Mouse (Mus musculus): Measurements from ENCODE around the gene Zc2hc1c. TPM values are rescaled to one million over a fixed set of nuclear protein-coding genes. Genes with fewer than 3 reads are reported as not detected.
"Not testable (repeated sequence)": the region's sequence is repeated elsewhere in the genome, so short reads cannot be mapped to it uniquely, and the experiment has no call there.

Gene Zc2hc1c
- total RNA-seq (2022) = 1 to 10 TPM; 1.6 to 2.2 (median 1.9) TPM

DNA sequence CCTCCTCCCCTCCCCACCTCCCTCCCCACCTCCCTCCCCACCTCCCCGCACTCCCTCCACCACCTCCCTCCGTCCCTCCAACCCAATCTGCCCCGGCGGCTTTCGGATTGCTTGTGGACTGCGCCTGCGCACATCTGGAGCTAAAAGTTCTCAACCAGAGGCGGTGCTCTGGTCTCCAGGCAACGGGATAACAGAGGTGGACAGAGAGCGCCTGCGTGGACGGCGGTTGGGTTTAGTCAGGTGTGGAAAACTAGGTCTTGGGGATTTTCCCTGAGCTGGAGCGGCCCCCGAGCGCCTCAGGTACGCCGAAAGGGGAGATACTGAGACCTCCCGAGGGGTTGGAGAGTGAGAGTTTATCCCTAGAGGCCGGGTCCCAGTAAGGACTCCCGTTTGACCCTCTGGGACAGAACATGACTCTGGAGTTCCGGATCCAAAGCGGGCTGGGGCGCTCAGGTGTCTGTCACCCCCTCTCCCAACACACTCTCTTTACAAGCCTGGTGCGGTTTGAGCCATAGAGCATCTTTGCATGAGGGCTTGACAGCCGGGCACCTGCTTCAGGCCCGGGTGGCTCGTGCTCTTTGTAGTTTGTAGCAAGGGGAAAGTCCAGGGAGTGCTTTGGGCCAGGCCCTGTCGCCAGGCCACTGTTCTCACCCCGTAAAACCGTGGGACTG lies at the start of gene Zc2hc1c:
Gene Zc2hc1c, plus strand, starts transcription at position 106 of the 671 bp plus-strand sequence.
- DNase-seq (ENCODE audit: low spot score in 2 of 2) = peak; percentile 72 to 76

DNA sequence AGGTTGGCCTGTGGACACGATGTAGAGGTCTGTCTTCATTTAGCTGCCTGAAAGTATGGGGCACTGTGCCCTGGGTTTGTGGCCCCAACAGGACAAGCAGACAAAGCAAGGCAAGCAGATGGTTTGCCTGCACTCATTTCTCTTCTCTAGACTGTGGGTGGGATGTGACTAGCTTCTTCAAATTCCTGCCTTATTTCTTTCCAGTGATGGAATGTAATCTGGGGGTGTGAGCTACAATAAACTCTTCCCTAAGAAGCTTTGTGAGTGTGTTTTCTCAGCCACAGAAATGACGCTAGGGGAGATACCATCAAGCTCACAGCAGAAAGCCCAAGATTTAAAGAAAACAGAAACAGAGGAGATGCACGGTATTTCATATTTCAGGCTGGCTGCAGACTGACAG lies 36.3 kb upstream of the Zc2hc1c start:
- DNase-seq (ENCODE audit: low spot score in 2 of 2) = no peak

DNA sequence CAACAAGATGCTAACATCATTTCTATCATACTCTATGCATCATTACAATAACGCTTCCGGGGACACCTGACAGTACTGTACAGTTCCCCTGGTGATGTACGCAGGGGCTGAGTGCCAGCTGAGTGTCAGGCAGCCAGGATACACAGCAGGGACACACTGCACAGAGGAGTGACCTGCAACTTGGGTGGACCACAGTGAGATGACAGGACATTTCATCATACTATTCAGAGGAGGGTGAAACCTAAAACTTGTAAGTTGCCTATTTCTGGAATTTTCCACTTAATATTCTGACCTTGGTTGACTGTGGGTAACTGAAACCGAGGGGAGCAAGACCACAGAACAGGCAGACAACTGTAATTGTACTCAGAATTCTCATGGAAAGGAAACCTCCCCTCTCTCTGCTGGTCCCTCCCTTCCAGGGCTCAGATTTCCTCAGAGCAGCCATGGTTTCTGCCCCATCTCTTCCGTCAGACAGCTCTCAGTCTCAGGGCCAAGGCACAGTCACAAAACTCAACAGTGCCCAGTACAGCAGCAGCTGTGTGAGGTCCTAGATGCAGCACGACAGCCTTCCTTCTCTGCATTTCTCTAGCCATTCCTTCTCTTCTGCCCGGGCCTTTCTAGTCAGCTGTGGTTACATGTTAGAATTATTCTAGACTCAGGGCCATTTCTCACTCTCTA lies 32.2 kb upstream of the Zc2hc1c start:
- DNase-seq (ENCODE audit: low spot score in 2 of 2) = no peak

DNA sequence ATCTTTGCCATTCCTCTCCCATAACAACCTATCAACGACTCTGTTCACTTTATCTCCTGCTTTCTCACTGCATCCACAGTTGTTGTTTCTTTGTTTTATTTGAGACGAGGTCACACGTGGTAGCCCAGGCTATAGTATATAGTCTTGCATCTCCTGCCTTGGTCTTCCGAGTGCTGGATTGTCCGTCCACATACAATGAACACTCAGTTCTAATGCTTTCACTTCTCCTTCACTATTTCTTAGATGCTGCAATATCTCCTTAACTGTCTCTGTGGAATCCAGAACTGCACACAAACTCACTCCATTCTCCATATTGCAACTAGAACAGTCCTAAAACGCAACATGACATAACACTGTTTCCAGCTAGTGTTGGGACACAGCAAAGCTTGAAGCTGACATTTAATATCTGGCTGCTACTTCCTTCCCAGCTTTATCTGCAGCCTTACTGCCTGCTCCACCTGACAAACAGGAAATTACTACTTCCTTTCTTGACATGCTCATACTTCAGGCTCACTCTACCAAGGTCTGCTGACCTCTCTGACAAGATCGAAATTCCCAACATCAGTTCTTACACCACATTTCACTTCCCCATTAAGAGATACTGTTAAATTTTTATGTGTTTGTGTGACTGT lies 31.3 kb upstream of the Zc2hc1c start:
- no peak for DNase-seq (ENCODE audit: low spot score in 2 of 2)

DNA sequence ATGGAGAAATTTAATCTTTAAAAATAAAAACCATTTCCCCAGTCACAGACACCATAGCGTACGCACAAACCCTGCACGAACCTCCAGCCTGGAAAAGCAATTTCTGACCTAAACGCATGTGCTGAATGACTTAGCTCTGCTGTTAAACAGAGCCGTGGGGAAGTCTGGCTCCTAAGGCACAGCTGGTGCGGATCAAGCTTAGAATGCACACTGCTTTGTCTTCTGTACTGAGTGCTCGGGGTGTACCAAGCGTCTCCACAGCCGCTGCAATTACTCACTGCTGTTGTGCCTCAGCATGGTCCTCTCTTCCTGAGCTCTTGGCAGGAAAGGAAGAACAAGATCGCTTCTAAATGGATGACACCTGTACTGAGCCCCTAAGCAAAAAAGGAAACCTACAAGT lies 25.9 kb upstream of the Zc2hc1c start:
- no peak for DNase-seq (ENCODE audit: low spot score in 2 of 2)

DNA sequence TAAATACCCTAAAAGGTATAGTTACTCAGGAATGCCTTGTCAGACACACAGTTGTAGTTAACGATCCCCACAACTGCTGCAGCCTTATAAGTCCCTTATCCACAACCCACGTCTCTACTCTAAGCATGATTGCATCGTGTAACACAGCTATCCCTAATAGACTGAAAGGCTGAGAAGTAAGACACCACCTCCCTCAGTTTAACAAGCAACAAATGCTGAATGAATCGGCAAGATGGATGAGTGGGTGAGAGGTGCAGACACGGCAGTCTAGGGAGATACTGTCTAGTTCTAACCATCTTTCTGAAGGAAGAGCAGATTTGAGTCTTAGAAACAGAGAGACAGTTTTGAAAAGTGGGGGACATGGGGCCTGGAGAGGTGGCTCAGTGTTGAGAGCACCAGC lies 25.2 kb upstream of the Zc2hc1c start:
- no peak for DNase-seq (ENCODE audit: low spot score in 2 of 2)

DNA sequence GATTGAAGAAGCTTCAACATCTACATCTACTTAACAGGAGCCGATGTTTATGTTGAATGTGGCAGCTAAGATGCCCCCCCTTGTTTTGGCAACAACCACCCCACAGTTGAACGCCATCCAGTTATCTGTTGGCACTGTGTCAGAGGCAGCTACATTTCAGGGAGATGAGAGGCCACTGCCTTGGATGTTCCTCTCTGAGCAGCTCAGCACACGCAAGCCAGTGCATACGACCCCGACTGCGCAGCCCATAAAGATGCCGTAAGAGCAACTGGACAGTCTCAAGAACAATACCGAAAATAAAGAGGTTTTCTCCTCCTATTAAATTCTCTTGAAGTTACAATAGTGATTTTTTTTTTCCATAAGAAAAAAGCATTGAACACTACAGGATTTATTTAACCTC lies 23.9 kb upstream of the Zc2hc1c start:
- DNase-seq (ENCODE audit: low spot score in 2 of 2) = no peak

DNA sequence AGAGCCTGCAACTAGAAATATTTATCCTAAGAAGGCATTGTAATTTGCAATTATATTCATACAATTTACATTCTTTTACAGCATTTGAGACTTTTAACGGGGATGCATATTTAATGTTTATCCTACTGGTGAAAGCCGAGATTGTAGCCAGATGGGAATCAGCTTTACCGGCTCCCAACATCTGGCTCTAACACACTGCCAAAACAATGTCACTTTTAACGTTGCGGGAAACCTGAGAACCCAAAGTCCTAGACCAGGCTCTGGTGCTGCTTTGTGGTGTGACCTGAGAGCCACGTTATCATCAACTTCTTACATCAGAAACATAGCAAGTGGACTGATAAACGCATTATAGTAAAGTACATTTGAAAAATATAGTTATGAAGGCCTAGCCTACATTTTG lies 23.5 kb upstream of the Zc2hc1c start:
- DNase-seq (ENCODE audit: low spot score in 2 of 2) = no peak

DNA sequence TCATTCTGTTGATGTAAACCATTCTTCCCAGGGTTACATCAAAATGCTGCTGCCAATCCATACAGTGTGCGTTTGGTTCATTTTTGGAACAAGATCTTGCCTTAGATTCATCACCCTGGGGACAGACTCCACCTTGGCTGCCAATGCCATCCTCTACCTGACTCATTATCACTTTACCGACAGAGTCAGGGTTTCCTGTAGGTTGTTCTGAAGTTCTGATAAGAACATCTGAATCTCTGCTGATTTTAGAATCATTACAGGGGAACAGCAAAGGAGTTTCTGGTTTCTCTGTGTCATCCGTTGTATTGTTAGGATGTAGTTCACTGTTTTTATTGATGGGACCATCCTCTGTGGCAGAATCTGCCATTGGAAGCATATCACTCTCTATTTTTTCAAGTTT lies 22.1 kb upstream of the Zc2hc1c start:
- no peak for DNase-seq (ENCODE audit: low spot score in 2 of 2)

DNA sequence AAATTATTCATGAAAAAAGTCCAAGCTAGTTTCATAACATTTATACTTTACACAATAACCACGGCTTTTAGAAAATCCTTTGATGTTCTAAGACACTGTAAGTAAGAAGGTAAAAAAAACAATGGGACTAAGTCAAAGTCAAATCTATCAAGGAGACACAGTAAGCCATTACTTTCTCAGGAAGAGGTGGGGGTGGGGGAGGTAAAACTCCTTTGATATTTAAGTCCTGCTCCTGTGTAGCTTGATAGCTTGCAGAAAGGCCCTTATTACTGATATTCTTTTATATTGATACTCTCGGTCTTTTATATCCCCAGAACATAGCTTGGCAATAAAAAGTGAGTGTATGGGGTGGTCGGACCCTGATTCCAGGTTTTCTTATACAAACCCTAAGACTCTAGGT lies 18.6 kb upstream of the Zc2hc1c start:
- DNase-seq (ENCODE audit: low spot score in 2 of 2) = no peak

DNA sequence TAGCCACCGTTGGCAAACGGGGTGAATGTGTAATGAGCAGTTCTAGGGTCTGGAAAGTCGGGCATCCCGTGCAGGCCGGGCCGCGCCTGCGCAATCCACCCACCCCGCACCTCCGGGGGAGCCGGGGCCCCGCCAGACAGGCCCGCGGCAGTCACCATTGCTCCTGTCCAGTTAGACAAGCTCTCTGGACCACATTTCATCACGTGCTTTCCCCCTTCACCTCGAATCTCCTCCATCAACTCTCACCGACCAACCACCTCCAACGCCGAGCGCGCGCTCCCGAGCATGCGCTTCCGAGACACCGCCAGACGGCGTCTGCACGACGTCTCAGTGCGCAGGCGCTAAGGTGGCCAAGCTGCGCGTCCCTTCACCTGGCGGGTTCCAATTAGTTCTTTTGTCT lies 18.1 kb upstream of the Zc2hc1c start, which contains the start of gene Mlh3:
Gene Mlh3, minus strand, starts transcription at position 281 of the 400 bp plus-strand sequence.
- peak; percentile 79 to 87 for DNase-seq (ENCODE audit: low spot score in 2 of 2)

DNA sequence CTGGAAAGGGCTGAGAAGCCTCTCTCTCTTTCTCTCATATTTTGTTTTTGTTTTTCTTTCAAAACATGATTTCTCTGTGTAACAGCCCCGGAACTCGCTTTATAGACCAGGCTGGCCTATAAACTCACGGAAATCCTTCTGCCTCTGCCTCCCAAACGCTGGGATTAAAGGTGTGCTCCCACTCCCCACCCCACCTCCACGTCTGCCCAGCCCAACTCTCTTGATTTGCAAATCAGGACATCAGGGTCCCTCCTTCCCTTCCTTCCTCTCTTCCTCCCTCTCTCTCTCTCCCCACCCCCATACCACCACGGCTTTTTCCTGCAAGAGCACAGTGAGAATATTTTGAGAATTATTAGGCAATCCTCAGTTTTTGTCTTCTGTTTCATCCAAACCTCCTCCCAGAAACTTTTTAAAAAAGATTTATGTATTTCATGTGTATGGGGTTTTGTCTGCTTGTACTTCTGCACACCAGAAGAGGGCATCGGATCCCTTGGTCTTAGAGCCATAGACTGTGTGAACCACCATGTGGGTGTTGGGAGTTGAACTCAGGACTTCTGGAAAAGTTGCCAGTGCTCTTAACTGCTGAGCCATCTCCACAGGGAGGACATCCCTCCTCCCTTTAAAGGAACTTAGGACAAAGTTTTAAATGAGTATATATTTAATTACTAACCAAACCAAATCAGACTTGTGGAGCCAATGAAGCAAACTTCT lies 17.1 kb upstream of the Zc2hc1c start:
- DNase-seq (ENCODE audit: low spot score in 2 of 2) = no peak

DNA sequence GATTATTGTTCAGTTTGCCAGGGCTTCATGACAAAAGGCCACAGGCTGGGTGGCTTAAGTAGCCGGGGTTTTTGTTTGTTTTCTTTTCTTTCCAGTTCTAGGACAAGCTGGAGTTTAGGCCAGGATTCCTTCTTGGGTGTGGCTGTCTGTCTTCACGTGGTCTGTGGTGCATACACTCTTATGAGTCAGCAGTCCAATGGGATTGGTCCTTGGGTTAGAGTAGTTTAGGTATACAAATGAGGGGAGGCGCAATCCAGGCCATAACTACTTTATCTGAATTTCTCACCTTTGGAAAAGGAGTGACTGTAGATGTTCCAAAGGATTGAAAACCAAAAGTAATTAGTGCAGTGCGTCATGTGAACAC lies 16.6 kb upstream of the Zc2hc1c start:
- no peak for DNase-seq (ENCODE audit: low spot score in 2 of 2)

DNA sequence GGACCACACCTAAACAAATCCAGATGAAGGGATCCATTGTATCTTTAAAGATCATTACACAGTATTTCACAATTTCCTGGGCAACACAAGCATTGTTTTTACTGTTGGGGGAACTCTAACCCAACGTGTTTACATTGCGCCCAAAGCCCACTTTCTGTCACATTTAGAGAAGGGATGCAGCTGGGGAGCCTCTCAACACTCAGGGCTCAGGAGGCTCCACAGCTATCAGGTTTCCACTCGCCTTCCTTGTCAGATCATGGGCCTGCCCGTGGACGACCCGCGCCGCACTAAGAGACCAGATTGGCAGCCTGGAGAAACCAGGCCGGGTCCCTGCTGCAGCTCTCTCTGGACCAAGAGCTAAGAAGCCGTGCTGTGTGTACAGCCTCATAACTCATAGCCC lies 14.9 kb upstream of the Zc2hc1c start:
- DNase-seq (ENCODE audit: low spot score in 2 of 2) = no peak

DNA sequence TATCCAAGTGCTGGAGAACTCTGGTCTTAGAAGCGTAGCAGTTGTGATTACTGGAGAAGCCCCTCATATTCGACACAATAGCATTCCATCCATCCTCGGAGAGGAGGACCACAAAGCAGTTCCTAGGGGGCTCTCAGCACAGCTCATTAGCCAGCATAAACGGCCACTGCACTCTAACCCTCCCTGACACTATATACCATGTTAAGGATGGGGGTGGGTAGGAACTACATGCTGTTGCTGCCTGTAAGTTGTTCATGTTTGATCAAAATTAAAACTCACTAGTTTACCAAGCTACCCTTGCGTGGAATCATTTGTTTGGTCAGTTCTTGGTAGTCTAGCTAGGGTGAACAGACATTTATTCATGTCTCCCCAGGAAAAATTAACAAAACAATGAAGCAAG lies 12.1 kb upstream of the Zc2hc1c start:
- DNase-seq (ENCODE audit: low spot score in 2 of 2) = no peak

DNA sequence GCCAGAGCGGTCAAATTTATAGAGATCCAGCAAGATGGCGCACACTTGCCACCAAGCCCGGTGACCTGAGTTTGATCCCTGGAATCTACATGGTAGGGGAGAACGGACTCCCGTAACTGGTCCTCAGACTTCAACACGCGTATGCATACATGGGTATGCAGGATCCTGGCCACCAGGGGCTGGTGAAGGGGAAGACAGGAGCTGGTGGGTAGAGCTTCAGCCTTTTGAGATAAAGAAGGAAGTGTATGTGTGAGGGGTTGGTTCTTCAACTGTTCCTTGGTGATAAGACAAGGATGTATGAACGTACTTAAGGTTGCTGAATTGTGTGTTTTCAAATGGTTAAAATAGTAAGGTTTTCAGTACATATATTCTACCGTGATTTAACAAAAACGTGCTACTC lies 9.5 kb upstream of the Zc2hc1c start:
- DNase-seq (ENCODE audit: low spot score in 2 of 2) = no peak

DNA sequence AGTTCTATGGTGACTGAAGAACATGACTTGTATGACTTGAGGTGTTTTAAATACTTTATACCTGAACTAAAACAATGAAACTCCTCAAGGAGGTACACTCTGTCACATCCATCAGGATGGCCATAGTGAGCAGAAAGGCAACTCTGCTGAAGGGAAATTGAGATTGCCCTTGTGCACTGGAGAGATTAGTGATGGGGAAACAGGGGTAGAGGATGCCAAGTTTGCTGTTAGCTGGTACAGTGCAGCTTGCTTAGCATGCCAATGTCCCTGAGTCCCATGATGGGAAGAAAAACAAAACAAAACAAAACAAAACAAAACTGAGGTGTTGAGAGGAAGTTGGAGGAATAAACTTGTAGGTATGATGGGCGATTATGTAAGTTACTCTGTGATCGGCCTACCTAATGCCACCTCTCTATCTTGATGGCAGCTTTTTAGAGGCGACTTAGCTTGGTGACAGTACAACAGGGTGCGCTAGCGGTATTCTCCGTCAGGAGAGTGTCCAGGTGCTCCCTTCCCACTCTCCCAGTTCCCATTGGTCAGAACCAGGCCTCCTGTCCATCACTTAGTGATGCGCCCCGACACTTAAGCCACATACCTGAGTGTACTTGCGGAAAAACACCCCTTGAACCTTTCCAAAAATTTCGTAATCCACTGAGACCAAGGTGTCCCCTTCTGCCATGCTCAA lies 8.9 kb upstream of the Zc2hc1c start:
- no peak for DNase-seq (ENCODE audit: low spot score in 2 of 2)

DNA sequence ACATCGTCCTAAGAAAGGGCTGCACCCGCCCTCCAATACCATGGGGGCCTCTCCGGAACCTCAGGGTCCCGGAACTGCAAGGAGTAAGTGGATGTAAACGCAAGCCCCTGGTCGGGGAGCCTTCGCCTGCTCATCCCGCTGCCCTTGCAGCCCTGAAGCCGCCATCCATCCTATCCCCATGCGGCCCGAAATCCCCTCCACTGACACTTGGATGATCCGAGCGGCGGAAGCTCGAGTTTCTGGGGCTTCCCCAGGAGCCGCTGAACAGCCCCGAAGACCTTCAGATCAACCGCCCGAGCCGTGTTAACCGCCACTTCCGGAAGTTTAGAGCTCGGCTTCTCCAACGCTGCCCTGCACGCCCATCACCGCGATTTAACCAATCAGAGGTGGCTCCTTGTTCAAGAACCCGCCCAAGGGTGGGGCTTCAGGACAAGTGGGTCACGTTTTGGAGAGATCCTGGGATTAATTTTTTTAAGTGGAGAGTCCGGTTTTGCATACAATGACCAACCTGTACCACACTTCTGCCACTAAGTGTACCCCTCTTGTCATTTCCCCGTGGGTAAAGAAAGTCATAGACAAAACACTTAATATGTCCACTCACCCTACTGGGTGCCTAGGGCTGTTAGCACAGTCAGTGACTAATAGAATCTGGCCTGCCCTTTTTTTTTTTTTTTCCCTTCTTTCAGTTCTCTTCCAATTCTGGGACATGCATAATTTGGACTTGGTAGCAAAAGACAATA lies 8.1 kb upstream of the Zc2hc1c start:
- DNase-seq (ENCODE audit: low spot score in 2 of 2) = peak; percentile 96 to 98

DNA sequence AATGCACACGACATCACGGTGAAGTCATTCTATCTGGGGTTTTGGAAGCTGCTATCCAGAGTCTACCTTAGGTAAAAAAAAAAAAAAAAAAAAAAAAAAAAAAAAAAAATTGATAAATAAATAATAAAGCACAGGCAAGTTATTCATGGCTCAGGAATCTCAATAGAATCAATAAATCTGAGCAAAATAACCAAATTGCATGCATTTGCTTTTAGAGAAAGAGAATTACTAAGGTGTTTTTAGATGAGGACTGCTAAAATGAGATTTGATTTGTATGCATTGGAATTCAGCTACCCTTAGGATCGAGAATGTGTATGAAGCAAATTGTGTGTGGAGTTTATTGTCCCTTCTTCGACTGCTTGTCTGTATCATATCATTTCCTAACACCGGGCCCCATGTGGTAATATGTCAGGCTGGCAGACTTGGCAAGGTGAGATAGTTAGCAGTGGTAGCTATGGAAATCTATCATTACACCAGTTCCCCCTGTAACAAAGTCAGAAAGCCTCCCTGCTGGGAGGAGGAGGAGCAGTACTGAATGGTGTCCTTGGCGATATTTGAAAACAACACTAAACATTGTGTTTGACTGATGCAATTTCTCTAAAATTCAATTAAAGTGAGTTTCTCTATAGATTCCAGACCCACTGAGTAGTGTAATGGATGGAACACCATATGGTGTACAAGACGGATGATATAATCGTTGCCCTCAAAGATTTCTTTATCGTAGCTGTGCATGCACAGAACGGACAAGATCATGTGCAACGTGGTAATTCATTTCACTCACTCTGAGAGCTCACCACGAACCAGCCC lies 7.3 kb upstream of the Zc2hc1c start:
- no peak for DNase-seq (ENCODE audit: low spot score in 2 of 2)

DNA sequence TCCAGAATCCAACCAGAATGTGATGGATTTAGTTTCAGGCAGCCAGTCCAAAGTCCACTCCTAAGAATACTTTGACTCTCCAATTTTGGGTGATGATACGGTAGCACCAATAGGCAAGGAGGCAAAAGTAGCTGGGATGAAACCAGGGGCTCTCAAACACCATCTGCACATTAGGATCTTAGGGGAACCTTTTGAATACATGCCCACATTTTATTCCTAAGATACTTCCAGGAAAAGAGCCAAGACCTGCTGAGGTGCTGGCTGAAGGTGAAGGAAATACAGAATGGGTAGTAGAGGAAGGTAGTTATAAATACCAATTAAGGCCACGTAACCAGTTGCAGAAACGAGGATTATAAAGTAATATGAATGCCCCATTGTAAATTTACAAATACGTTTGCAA lies 6.6 kb upstream of the Zc2hc1c start:
- not testable (repeated sequence) for DNase-seq (ENCODE audit: low spot score in 2 of 2)

Data from layer of hippocampus, adult 8-10 months (tissue).